8 mouse cellular contexts compared by ENCODE assay signal in genomic region chr17:47332664-47333063, GRCm38 (mm10). TPM values are rescaled to one million over a fixed set of nuclear protein-coding genes. Genes with fewer than 3 reads are reported as not detected.
DNase-seq lines count a peak whose midpoint lies in the region; ATAC-seq and TF ChIP-seq lines count a peak whose summit lies in the region.
"Not testable (repeated sequence)": the region's sequence is repeated elsewhere in the genome, so short reads cannot be mapped to it uniquely, and the experiment has no call there.

No protein-coding gene starts in this region.

- H3K9me3 ChIP-seq in intestine, postnatal 0 days (ENCODE audit: control insufficient read depth); liver, postnatal 0 days (ENCODE audit: low read length); midbrain, embryonic 16.5 days (replicated peaks; ENCODE audit: control insufficient read depth, low read length, poor library complexity, severe bottlenecking): not testable (repeated sequence)

- H3K27ac ChIP-seq in gastrocnemius, adult 2 months; intestine, postnatal 0 days (ENCODE audit: low read depth, low read length); layer of hippocampus, adult 2 months; liver, postnatal 0 days (ENCODE audit: low read depth); midbrain, embryonic 16.5 days (ENCODE audit: low read length): not testable (repeated sequence)

- H3K36me3 ChIP-seq in intestine, postnatal 0 days (ENCODE audit: control insufficient read depth, insufficient read depth); liver, postnatal 0 days (replicated peaks; ENCODE audit: insufficient read depth, low read length): not testable (repeated sequence)
- peaks cover 11% of the 10 kb centered on the region for H3K36me3 ChIP-seq in midbrain, embryonic 16.5 days (ENCODE audit: control insufficient read depth, insufficient read depth, low read length)

- WGBS in intestine, postnatal 0 days, result 61% methylated on average over 5 of the region's 5 CpGs
- WGBS in liver, postnatal 0 days (ENCODE audit: insufficient replicate concordance), result 33% methylated on average over 5 of the region's 5 CpGs
- 47% methylated on average over 5 of the region's 5 CpGs for WGBS in midbrain, embryonic 16.5 days

- not testable (repeated sequence) for TF ChIP-seq EP300 in liver, postnatal 0 days (IDR thresholded peaks at IDR 0.05; ENCODE audit: low read depth)

- not testable (repeated sequence) for H3K4me3 ChIP-seq in gastrocnemius, adult 2 months; intestine, postnatal 0 days (ENCODE audit: low read depth, low read length); layer of hippocampus, adult 2 months; liver, postnatal 0 days (ENCODE audit: low read depth, low read length); midbrain, embryonic 16.5 days (ENCODE audit: low read depth, low read length)

- H3K9ac ChIP-seq in intestine, postnatal 0 days (ENCODE audit: low read depth, low read length); liver, postnatal 0 days (replicated peaks); midbrain, embryonic 16.5 days (ENCODE audit: low read depth, low read length): not testable (repeated sequence)

- H3K4me2 ChIP-seq in intestine, postnatal 0 days (replicated peaks; ENCODE audit: low read depth); midbrain, embryonic 16.5 days (ENCODE audit: low read length): not testable (repeated sequence)
- peak overlapping the region; percentile 45 for H3K4me2 ChIP-seq in liver, postnatal 0 days (ENCODE audit: low read depth, low read length)

- peak; percentile 41 for TF ChIP-seq CTCF in gastrocnemius, adult 2 months (IDR thresholded peaks at IDR 0.05)
- peak; percentile 60 for TF ChIP-seq CTCF in intestine, postnatal 0 days (IDR thresholded peaks at IDR 0.05; ENCODE audit: low read depth)
- TF ChIP-seq CTCF in layer of hippocampus, adult 2 months (conservative IDR thresholded peaks at IDR 0.05), result peak; percentile 80
- TF ChIP-seq CTCF in liver, postnatal 0 days (IDR thresholded peaks at IDR 0.05; ENCODE audit: low read depth), result peak; percentile 56

- ATAC-seq in intestine, postnatal 0 days, result not testable (repeated sequence)
- peak; percentile 63 for ATAC-seq in liver, postnatal 0 days
- 0 out of 2 replicates have a peak, but pooled peaks have one; percentile 36 for ATAC-seq in midbrain, embryonic 16.5 days

- not testable (repeated sequence) for H3K4me1 ChIP-seq in intestine, postnatal 0 days (replicated peaks; ENCODE audit: control insufficient read depth, insufficient read depth, low read length); liver, postnatal 0 days (ENCODE audit: insufficient read depth); midbrain, embryonic 16.5 days (ENCODE audit: control insufficient read depth, insufficient read depth, low read length)

- not testable (repeated sequence) for H3K27me3 ChIP-seq in intestine, postnatal 0 days (replicated peaks; ENCODE audit: control insufficient read depth, insufficient read depth, low read length); liver, postnatal 0 days (ENCODE audit: insufficient read depth, low read length); midbrain, embryonic 16.5 days (ENCODE audit: control insufficient read depth, insufficient read depth, low read depth, low read length)

- peak; percentile 2 for DNase-seq in Muller cell, postnatal 12 days (ENCODE audit: inconsistent ontology term)
- peak; percentile 6 for DNase-seq in cerebellum, adult 9-10 months
- DNase-seq in gastrocnemius, adult 2 months; layer of hippocampus, adult 2 months (ENCODE audit: low spot score in 2 of 2); liver, postnatal 0 days: not testable (repeated sequence)
- DNase-seq in thymus, postnatal 4 days, result peak; percentile 37

- intact Hi-C loops in gastrocnemius, adult 2 months (cut with DNase I), result loop anchor here (5.0 kb wide), 1 partner anchor 295 kb away; no protein-coding TSS in a partner anchor

RNA-seq across cellular contexts. Expression of gene Mrps10, which starts 36.0 kb away (rescaled TPM):
- 10 to 100 TPM; 31.5 to 33.2 TPM for total RNA-seq in gastrocnemius, adult 2 months (2021)
- 46.8 and 49.6 TPM in 2 replicates for polyA plus RNA-seq in intestine, postnatal 0 days (2015; fragmentation: Nextera tagmentation; extraction: Ambion mirVana)
- total RNA-seq in layer of hippocampus, adult 2 months (2021), result 10 to 100 TPM; 28.3 to 30.1 TPM
- 46.6 and 47.5 TPM in 2 replicates for polyA plus RNA-seq in liver, postnatal 0 days (2015; fragmentation: Nextera tagmentation; extraction: Ambion mirVana)
- 63.6 and 67.6 TPM in 2 replicates for polyA plus RNA-seq in midbrain, embryonic 16.5 days (2015; fragmentation: Nextera tagmentation; extraction: Ambion mirVana)

RNA-seq across cellular contexts. Expression of gene Guca1b, which starts 52.5 kb away (rescaled TPM):
- under 1 TPM; 0.54 to 0.78 TPM for total RNA-seq in gastrocnemius, adult 2 months (2021)
- 0.13 and 0.17 TPM in 2 replicates for polyA plus RNA-seq in intestine, postnatal 0 days (2015; fragmentation: Nextera tagmentation; extraction: Ambion mirVana)
- 1 to 10 TPM; 1.7 to 2.2 TPM for total RNA-seq in layer of hippocampus, adult 2 months (2021)
- 0.11 and 0.13 TPM in 2 replicates for polyA plus RNA-seq in liver, postnatal 0 days (2015; fragmentation: Nextera tagmentation; extraction: Ambion mirVana)
- 0.33 and 0.37 TPM in 2 replicates for polyA plus RNA-seq in midbrain, embryonic 16.5 days (2015; fragmentation: Nextera tagmentation; extraction: Ambion mirVana)
